Mouse (Mus musculus): ENCODE data around the gene Camkv. TPM values are rescaled to one million over a fixed set of nuclear protein-coding genes. Genes with fewer than 3 reads are reported as not detected.

Camkv gene
- polyA plus RNA-seq, 1 experiment from 2014 or later, result 12.2 TPM

DNA sequence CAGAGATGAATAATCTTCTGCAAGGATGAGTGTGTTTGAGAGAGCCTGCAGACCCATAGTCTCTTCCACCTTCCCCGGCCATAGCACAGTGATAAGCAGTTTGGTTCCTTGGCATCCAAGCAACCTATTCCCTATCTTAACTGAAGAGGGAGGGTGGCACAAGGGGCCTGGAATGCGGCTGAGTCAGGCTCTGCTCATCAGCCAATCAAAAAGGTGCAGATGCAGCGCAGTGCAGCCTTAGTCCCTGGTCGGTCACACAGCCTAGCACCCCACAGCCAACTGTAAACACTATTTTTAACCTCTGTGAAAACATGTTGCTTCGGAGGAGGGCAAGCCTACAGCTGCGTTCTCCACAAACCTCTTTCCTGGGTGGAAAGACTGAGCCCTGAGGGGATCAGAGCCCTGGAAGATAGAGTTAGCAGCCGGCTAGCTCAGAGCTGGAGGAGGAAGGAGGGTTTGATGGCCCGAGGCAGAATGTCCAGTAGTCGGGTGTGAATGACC is 8.5 kb upstream of the Camkv start:
- no peak for ATAC-seq (ENCODE audit: low FRiP score)

GRCm38 (mm10) chr9:107927749-107928148 is 7.7 kb upstream of the Camkv start:
- Histone ChIP-seq H3K36me3 (replicated peaks) (no peaks in the 10 kb centered on the region), H3K4me3 (replicated peaks) (no peak overlapping the region), H3K4me2 (no peak overlapping the region), H3K9ac (no peak overlapping the region), H3K9me3 (no peaks in the 10 kb centered on the region), H3K4me1 (peaks cover 26% of the 10 kb centered on the region), H3K27ac (no peak overlapping the region), H3K27me3 (no peaks in the 10 kb centered on the region)
- ATAC-seq (ENCODE audit: low FRiP score), result no peak
- 85% methylated on average over 5 of the region's 5 CpGs for WGBS

More for the DNA sequence above, 8.5 kb upstream of the Camkv start:
- WGBS, result 58% methylated on average over 9 of the region's 9 CpGs
- H3K36me3 ChIP-seq (replicated peaks), result no peaks in the 10 kb centered on the region
- no peaks in the 10 kb centered on the region for H3K9me3 ChIP-seq
- no peak overlapping the region for H3K4me2 ChIP-seq
- H3K9ac ChIP-seq, result no peak overlapping the region
- H3K4me3 ChIP-seq (replicated peaks), result no peak overlapping the region
- peaks cover 20% of the 10 kb centered on the region for H3K4me1 ChIP-seq
- H3K27me3 ChIP-seq, result no peaks in the 10 kb centered on the region
- H3K27ac ChIP-seq, result no peak overlapping the region

- Histone ChIP-seq H3K9me3 (no peaks in the 10 kb centered on the region), H3K4me3 (replicated peaks) (no peak within 1 kb of the TSS), H3K9ac (no peak within 1 kb of the TSS), H3K27ac (no peak within 1 kb of the TSS), H3K4me2 (no peak within 1 kb of the TSS), H3K36me3 (replicated peaks) (no peaks in the 10 kb centered on the region), H3K27me3 (no peaks in the 10 kb centered on the region), H3K4me1 (peaks cover 26% of the 10 kb centered on the region)
- no peak for ATAC-seq (ENCODE audit: low FRiP score)
- 80% methylated on average over 3 of the region's 3 CpGs for WGBS
Measured at GRCm38 (mm10) chr9:107928169-107928568, 7.3 kb upstream of the Camkv start, which contains the start of gene Actl11. TSS of gene Actl11 (plus strand) at chr9:107928469.

GRCm38 (mm10) chr9:107932221-107932620 is 3.3 kb upstream of the Camkv start:
- H3K36me3 ChIP-seq (replicated peaks), result no peaks in the 10 kb centered on the region
- H3K4me3 ChIP-seq (replicated peaks), result no peak overlapping the region
- H3K9ac ChIP-seq, result no peak overlapping the region
- ATAC-seq (ENCODE audit: low FRiP score), result no peak
- H3K4me1 ChIP-seq, result peaks cover 25% of the 10 kb centered on the region
- H3K9me3 ChIP-seq, result no peaks in the 10 kb centered on the region
- H3K27me3 ChIP-seq, result peaks cover 15% of the 10 kb centered on the region; the same call in 1 of the 2 replicates
- 67% methylated on average over 4 of the region's 4 CpGs for WGBS
- no peak overlapping the region for H3K4me2 ChIP-seq
- H3K27ac ChIP-seq, result no peak overlapping the region

DNA sequence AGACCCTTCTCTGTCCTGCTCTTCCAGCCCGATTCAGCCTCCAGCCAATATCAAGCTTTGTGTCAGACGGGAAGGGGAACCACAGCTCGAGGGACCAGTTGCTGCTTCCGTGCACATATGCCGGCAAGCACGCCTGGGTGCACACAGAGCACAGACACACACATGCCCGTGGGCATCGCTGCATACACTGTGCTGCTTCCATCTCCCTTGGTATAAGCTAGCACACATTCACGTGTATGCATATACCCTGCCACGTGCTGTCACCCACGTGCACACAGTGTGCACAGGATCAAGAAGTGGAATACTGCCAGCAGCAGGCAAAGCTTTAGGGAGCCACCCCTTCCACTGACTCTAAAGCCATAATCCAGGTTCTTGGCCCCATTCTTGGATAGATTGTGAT is 1.3 kb upstream of the Camkv start:
- Histone ChIP-seq H3K4me1 (peaks cover 37% of the 10 kb centered on the region), H3K4me2 (no peak overlapping the region), H3K27me3 (peaks cover 15% of the 10 kb centered on the region; the same call in 1 of the 2 replicates), H3K4me3 (replicated peaks) (no peak overlapping the region), H3K9me3 (no peaks in the 10 kb centered on the region), H3K9ac (no peak overlapping the region), H3K36me3 (replicated peaks) (no peaks in the 10 kb centered on the region), H3K27ac (no peak overlapping the region)
- no peak for ATAC-seq (ENCODE audit: low FRiP score)
- 92% methylated on average over 11 of the region's 11 CpGs for WGBS

DNA sequence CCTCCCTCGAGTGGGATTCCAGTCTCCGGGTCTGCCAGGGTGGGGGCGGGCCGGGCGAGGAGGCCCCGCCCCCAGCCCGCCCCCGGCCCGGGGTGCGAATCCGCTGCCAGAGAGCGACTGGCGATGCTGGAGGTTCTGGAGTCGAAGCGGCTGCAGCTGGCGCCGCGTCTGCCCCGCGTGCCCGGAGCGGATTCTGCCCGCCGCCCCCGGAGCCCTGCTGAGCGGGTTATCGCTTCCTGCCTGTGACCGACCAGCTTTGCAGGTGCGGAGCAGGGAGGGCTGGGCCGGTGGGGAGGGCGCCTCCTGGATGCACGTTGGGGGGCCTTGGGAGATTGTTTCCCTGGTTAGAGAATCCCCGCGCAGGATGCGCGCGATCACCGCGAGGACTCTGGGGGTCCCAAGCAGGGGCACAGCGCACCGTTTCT is 328 bp downstream of the Camkv start:
- Histone ChIP-seq H3K9me3 (no peaks in the 10 kb centered on the region), H3K4me3 (replicated peaks) (peak overlapping the region; percentile 46), H3K27ac (no peak overlapping the region), H3K4me2 (peak overlapping the region; percentile 81), H3K4me1 (peaks cover 37% of the 10 kb centered on the region), H3K9ac (peak overlapping the region; percentile 66), H3K36me3 (replicated peaks) (no peaks in the 10 kb centered on the region), H3K27me3 (peaks cover 15% of the 10 kb centered on the region; the same call in 1 of the 2 replicates)
- peak; percentile 61 for ATAC-seq (ENCODE audit: low FRiP score)
- WGBS, result 1% methylated on average over 41 of the region's 41 CpGs

DNA sequence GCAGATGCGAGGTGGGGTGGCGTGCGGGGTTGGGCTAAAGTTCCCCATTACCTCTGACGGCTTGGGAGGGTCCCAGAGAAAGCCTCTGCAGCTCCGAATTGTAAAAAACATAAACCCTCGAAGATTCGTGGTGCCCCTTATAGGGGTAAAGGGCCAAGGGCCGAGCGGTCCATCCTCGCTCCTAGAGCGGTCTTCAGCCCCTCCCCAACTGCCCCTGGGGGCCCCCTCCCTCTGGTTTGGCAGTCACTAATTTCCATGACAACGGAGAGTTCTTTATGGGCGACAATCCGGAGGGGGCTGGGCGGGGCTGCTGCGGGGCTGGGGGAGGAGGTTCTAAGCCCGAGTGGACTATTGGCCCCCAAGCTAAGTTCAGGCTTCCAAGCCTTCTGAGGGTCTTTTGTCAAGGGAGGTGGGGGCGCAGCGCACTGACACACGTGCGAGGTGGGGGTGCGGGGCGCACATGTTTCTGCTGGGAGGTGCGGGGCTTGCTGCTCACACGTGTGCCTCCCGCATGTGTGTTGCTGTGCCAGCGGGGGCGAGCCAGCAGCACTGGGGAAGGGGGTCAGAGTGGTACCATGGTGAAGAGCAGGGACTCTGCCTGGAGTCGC is 845 bp downstream of the Camkv start:
- Histone ChIP-seq H3K4me2 (peak overlapping the region; percentile 81), H3K27ac (no peak overlapping the region), H3K4me3 (replicated peaks) (peak overlapping the region; percentile 46), H3K36me3 (replicated peaks) (no peaks in the 10 kb centered on the region), H3K4me1 (peaks cover 37% of the 10 kb centered on the region), H3K9me3 (no peaks in the 10 kb centered on the region), H3K27me3 (peaks cover 15% of the 10 kb centered on the region; the same call in 1 of the 2 replicates), H3K9ac (peak overlapping the region; percentile 66)
- under 1% methylated on average over 29 of the region's 29 CpGs for WGBS
- peak; percentile 72 for ATAC-seq (ENCODE audit: low FRiP score)

- Histone ChIP-seq H3K9ac (peak overlapping the region; percentile 66; the same call in 1 of the 2 replicates), H3K27me3 (peaks cover 15% of the 10 kb centered on the region; the same call in 1 of the 2 replicates), H3K27ac (no peak overlapping the region), H3K9me3 (no peaks in the 10 kb centered on the region), H3K4me1 (peaks cover 37% of the 10 kb centered on the region), H3K4me2 (peak overlapping the region; percentile 81), H3K4me3 (replicated peaks) (peak overlapping the region; percentile 46), H3K36me3 (replicated peaks) (no peaks in the 10 kb centered on the region)
- ATAC-seq (ENCODE audit: low FRiP score), result no peak
- WGBS, result 4% methylated on average over 3 of the region's 3 CpGs
Measured at GRCm38 (mm10) chr9:107936831-107937230, 1.4 kb downstream of the Camkv start.

DNA sequence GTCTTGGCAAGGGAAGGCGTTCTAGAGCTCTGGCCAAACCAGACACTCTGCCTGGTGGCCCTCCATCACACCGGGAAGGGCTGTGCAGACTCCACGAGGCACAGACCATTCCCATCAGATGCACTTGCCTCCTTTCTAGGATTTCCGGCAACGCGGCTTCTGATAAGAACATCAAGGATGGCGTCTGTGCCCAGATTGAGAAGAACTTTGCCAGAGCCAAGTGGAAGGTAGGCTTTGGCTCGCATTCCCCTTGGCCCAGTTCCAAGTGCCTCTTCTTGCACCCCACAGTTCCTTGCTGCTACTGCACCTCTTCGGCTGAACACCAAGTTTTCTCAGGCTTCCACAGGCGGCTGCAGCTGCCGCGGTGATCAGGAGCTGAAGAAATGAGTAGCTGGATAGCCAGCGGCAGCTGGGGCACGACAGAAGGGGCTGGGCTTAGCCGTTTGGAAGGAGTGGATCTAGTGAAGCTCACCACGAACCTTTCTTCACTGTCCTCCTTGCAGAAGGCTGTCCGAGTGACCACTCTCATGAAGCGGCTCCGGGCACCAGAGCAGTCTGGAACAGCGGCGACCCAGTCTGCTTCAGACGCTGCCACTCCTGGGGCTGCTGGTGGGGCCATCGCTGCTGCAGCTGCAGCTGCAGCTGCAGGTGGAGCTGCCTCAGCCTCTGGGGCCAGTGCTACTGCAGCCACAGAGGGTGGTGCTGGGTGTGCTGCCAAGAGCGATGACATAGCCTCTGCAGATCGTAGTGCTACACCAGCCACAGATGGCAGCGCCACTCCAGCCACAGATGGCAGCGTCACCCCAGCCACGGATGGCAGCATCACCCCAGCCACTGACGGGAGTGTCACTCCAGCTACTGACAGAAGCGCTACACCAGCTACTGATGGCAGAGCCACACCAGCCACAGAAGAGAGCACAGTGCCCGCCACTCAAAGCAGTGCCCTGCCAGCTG is 12.0 kb downstream of the Camkv start:
- Histone ChIP-seq H3K36me3 (replicated peaks) (0 out of 2 replicates have a peak, but pooled peaks cover 6% of the 10 kb centered on the region), H3K9ac (no peak overlapping the region), H3K9me3 (no peaks in the 10 kb centered on the region), H3K4me1 (peaks cover 14% of the 10 kb centered on the region), H3K27ac (no peak overlapping the region), H3K27me3 (no peaks in the 10 kb centered on the region), H3K4me2 (no peak overlapping the region), H3K4me3 (replicated peaks) (no peak overlapping the region)
- 92% methylated on average over 31 of the region's 31 CpGs for WGBS
- no peak for ATAC-seq (ENCODE audit: low FRiP score)

DNA sequence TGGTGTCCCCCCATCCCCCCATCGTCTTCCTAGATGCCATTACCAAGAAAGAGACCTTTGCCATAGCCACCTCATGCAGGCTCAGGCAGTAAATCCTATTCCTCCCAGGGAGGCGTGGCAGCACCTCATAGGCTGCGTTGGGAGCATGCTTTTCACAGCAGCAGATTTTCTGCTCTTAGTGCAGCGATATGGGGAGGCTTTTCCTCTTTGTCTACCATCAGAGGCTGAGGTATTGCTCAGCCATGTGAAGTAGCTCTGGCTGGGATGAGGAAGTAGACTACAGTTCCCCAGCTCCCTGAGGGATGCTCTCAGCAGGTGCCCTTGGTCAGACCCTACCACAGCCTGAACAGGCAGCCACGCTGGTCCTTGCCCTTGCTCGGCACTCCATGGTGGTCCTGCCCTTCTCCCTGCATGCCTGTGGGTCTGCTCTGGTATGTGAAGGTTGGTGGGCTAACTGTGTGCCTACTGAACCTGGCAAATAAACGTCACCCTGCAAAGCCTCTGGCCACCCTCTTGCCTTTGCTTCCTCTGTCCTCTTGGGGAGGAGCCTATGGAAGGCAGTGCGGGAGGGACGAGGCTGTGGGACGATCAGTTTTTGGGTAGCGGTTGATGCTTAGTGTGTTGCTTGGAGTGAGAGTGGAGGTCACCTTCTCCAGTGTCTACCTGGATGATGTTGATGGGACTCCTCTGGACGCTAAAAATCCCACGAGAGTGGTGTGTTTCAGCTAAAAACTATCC is 13.9 kb downstream of the Camkv start:
- 81% methylated on average over 13 of the region's 13 CpGs for WGBS
- Histone ChIP-seq H3K9me3 (no peaks in the 10 kb centered on the region), H3K27me3 (no peaks in the 10 kb centered on the region), H3K9ac (no peak overlapping the region), H3K4me1 (peaks cover 20% of the 10 kb centered on the region), H3K4me3 (replicated peaks) (no peak overlapping the region), H3K36me3 (replicated peaks) (0 out of 2 replicates have a peak, but pooled peaks cover 6% of the 10 kb centered on the region), H3K4me2 (no peak overlapping the region), H3K27ac (no peak overlapping the region)
- no peak for ATAC-seq (ENCODE audit: low FRiP score)

DNA sequence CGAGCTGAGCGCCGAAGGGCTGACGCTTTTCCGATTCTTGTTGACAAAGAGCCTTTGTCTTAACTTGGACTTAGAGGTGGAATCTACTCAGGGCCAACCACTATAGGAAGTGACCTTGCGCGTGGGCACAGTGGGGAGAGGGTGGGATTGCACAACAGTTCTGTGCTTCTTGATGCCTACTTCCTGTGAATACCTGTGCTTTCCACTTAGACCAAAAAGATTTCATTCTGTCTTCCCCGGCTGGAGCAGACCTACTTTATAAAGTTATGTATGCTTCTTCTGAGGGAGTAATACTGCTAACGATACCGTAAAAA is 14.4 kb downstream of the Camkv start, which contains the start of gene Traip:
Traip (plus strand) TSS at position 215 of the 314 bp plus-strand sequence.
- H3K27ac ChIP-seq, result peak within 1 kb of the TSS; percentile 89
- H3K27me3 ChIP-seq, result no peaks in the 10 kb centered on the region
- peak within 1 kb of the TSS; percentile 62 for H3K9ac ChIP-seq
- peak within 1 kb of the TSS; percentile 66 for H3K4me3 ChIP-seq (replicated peaks)
- H3K36me3 ChIP-seq (replicated peaks), result 0 out of 2 replicates have a peak, but pooled peaks cover 6% of the 10 kb centered on the region
- ATAC-seq (ENCODE audit: low FRiP score), result no peak
- peaks cover 20% of the 10 kb centered on the region for H3K4me1 ChIP-seq
- 92% methylated on average over 10 of the region's 10 CpGs for WGBS
- H3K9me3 ChIP-seq, result no peaks in the 10 kb centered on the region
- H3K4me2 ChIP-seq, result peak within 1 kb of the TSS; percentile 63

Data from forebrain, embryonic 12.5 days (tissue).